Mouse (Mus musculus) hindbrain, embryonic 15.5 days (tissue): Measurements from ENCODE around the gene Farp1. TPM values are rescaled to one million over a fixed set of nuclear protein-coding genes. Genes with fewer than 3 reads are reported as not detected.

Experiments used
- ATAC-seq: fragments of 200-750 bp; cut with Nextera tagmentation; 2 replicates; pipeline ENCODE4 v1.8.0; 2017; ENCODE audit warnings: low read depth, moderate number of reproducible peaks, moderate TSS enrichment; ENCODE audit not compliant: low FRiP score
- H3K27ac ChIP-seq: fragments of 300-500 bp; sonication (generic); replicated peaks from 2 replicates; pipeline ENCODE4 v1.5.1; 2015; ENCODE audit warnings: mild to moderate bottlenecking, inconsistent platforms
- H3K27me3 ChIP-seq: fragments of 300-500 bp; sonication (generic); 2 replicates; pipeline ENCODE4 v1.6.1; 2015; ENCODE audit warnings: control low read depth, inconsistent platforms
- H3K36me3 ChIP-seq: fragments of 300-500 bp; sonication (generic); 2 replicates; pipeline ENCODE4 v1.6.1; 2015; ENCODE audit warnings: control low read depth, inconsistent platforms
- H3K4me1 ChIP-seq: fragments of 300-500 bp; sonication (generic); replicated peaks from 2 replicates; pipeline ENCODE4 v1.6.1; 2015; ENCODE audit warnings: control low read depth, inconsistent platforms
- H3K4me2 ChIP-seq: fragments of 300-500 bp; sonication (generic); 2 replicates; pipeline ENCODE4 v1.6.1; 2015; ENCODE audit warnings: moderate library complexity, mild to moderate bottlenecking, inconsistent platforms
- H3K4me3 ChIP-seq: fragments of 300-500 bp; sonication (generic); 2 replicates; pipeline ENCODE4 v1.5.1; 2015; ENCODE audit warnings: mild to moderate bottlenecking, inconsistent platforms
- H3K9ac ChIP-seq: fragments of 300-500 bp; sonication (generic); 2 replicates; pipeline ENCODE4 v1.6.1; 2015; ENCODE audit warnings: inconsistent platforms
- H3K9me3 ChIP-seq: fragments of 300-500 bp; sonication (generic); 2 replicates; pipeline ENCODE4 v1.6.1; 2016; ENCODE audit warnings: control low read depth, inconsistent platforms
- whole genome bisulfite sequencing: fragments of 180-500 bp; shearing (Covaris S2); methylation state at CpG from one replicate; pipeline ENCODE4 v1.1.7; 2015; 5-methylcytosine and 5-hydroxymethylcytosine counted together
- polyA plus RNA-seq: library from polyadenylated mRNA; unstranded; fragments of >200 nt; fragmentation: Nextera tagmentation; extraction: Ambion mirVana; gene quantifications from 2 replicates; pipeline ENCODE4 v1.2.1, GENCODE M21; 2015

Farp1 gene
- polyA plus RNA-seq, 1 experiment from 2014 or later = 38.1 TPM

DNA sequence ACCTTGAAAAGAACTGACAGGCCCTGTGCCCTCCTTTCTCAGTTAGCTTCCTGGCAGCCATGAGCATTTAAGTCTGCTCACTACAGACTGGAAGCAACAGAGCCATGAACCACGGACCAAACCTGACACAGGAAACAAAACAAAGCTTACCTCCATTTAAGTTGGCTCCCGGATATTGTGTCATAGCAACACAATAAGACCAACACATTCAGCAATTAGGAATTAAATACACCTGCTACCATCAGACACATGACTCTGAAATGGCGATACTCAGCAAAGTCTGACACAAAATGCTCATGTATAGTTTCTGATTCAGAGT lies 295.0 kb downstream of the Farp1 start:
- Histone ChIP-seq H3K36me3 (no peaks in the 10 kb centered on the region), H3K27me3 (no peaks in the 10 kb centered on the region), H3K9me3 (no peaks in the 10 kb centered on the region), H3K4me2 (no peak overlapping the region), H3K9ac (no peak overlapping the region), H3K4me1 (peaks cover 8% of the 10 kb centered on the region), H3K4me3 (no peak overlapping the region), H3K27ac (no peak overlapping the region)
- ATAC-seq = no peak
- 83% methylated on average over 3 of the region's 3 CpGs for WGBS

Other genes with a start within 250 kb of the Farp1 start
- gene Ipo5, start 124.0 kb upstream of the Farp1 start, polyA plus RNA-seq = 56.0 and 58.5 TPM in 2 replicates